ENCODE assay signal across 24 mouse cellular contexts in genomic region chr14:34253261-34253660, GRCm38 (mm10). TPM values are rescaled to one million over a fixed set of nuclear protein-coding genes. Genes with fewer than 3 reads are reported as not detected.
DNase-seq lines count a peak whose midpoint lies in the region; ATAC-seq and TF ChIP-seq lines count a peak whose summit lies in the region.
"Had no signal": no experiment of that assay in that cellular context is flagged by ENCODE, and none has a peak within 500 bp of the region (broad histone marks: within the 10 kb centered on the region; RNA-seq: fewer than 3 reads in every experiment).

No protein-coding gene starts in this region.

- WGBS in heart, adult 2 months: 57% methylated on average over 4 of the region's 4 CpGs
- 81% methylated on average over 4 of the region's 4 CpGs for WGBS in heart, embryonic 10.5 days
- WGBS in liver, embryonic 16.5 days (ENCODE audit: insufficient replicate concordance): 74% methylated on average over 4 of the region's 4 CpGs

- TF ChIP-seq CTCF in heart, adult 2 months (IDR thresholded peaks at IDR 0.05): no peak

- H3K4me2 ChIP-seq in liver, embryonic 16.5 days (ENCODE audit: low read depth, low read length): no peak overlapping the region
- H3K4me2 ChIP-seq: embryonic facial prominence, embryonic 15.5 days; forebrain, embryonic 15.5 days; heart, embryonic 13.5 days; hindbrain, embryonic 12.5 days had no signal

- H3K9me3 ChIP-seq in heart, embryonic 10.5 days: no peaks in the 10 kb centered on the region
- H3K9me3 ChIP-seq in liver, embryonic 16.5 days (replicated peaks; ENCODE audit: control insufficient read depth, low read length): no peaks in the 10 kb centered on the region
- H3K9me3 ChIP-seq: embryonic facial prominence, embryonic 15.5 days; forebrain, embryonic 10.5 days; forebrain, embryonic 15.5 days; heart, embryonic 13.5 days; hindbrain, embryonic 12.5 days had no signal

- no peaks in the 10 kb centered on the region for H3K27me3 ChIP-seq in heart, adult 2 months (ENCODE audit: control insufficient read depth, insufficient read depth, low read length)
- no peaks in the 10 kb centered on the region for H3K27me3 ChIP-seq in heart, embryonic 10.5 days (ENCODE audit: insufficient read depth, poor library complexity, severe bottlenecking)
- no peaks in the 10 kb centered on the region for H3K27me3 ChIP-seq in liver, embryonic 16.5 days (ENCODE audit: control insufficient read depth, insufficient read depth, low read depth, low read length)
- H3K27me3 ChIP-seq: embryonic facial prominence, embryonic 15.5 days; forebrain, embryonic 15.5 days; heart, embryonic 13.5 days; hindbrain, embryonic 12.5 days had no signal

- H3K79me2 ChIP-seq in heart, adult 2 months (replicated peaks; ENCODE audit: control insufficient read depth, insufficient read depth, low read length): no peaks in the 10 kb centered on the region

- H3K4me1 ChIP-seq in heart, adult 2 months (ENCODE audit: control insufficient read depth, insufficient read depth, low read length): no peaks in the 10 kb centered on the region
- no peaks in the 10 kb centered on the region for H3K4me1 ChIP-seq in heart, embryonic 10.5 days
- H3K4me1 ChIP-seq in liver, embryonic 16.5 days (ENCODE audit: control insufficient read depth, low read depth, low read length): no peaks in the 10 kb centered on the region
- H3K4me1 ChIP-seq: embryonic facial prominence, embryonic 15.5 days; forebrain, embryonic 10.5 days; forebrain, embryonic 15.5 days; heart, embryonic 13.5 days; hindbrain, embryonic 12.5 days had no signal

- H3K36me3 ChIP-seq in heart, adult 2 months (ENCODE audit: control insufficient read depth, insufficient read depth, low read length): no peaks in the 10 kb centered on the region
- no peaks in the 10 kb centered on the region for H3K36me3 ChIP-seq in heart, embryonic 10.5 days
- H3K36me3 ChIP-seq in liver, embryonic 16.5 days (ENCODE audit: control insufficient read depth, insufficient read depth): no peaks in the 10 kb centered on the region
- H3K36me3 ChIP-seq: embryonic facial prominence, embryonic 15.5 days; forebrain, embryonic 10.5 days; forebrain, embryonic 15.5 days; hindbrain, embryonic 12.5 days had no signal

- ATAC-seq in liver, embryonic 16.5 days (ENCODE audit: low read depth): no peak
- ATAC-seq: forebrain, embryonic 15.5 days; hindbrain, embryonic 16.5 days; inflammation-experienced regulatory T-cells, adult 6 months; intestine, postnatal 0 days had no signal

- TF ChIP-seq EP300 in heart, adult 2 months (IDR thresholded peaks at IDR 0.05; ENCODE audit: insufficient read depth, low read depth, low read length): no peak

- no peak for TF ChIP-seq POLR2A in heart, adult 2 months (IDR thresholded peaks at IDR 0.05; ENCODE audit: insufficient read depth, low read depth, low read length)

- no peak overlapping the region for H3K9ac ChIP-seq in heart, adult 2 months (ENCODE audit: low read depth, low read length)
- H3K9ac ChIP-seq in liver, embryonic 16.5 days (ENCODE audit: low read depth, low read length): no peak overlapping the region
- H3K9ac ChIP-seq: embryonic facial prominence, embryonic 15.5 days; forebrain, embryonic 15.5 days; heart, embryonic 13.5 days; hindbrain, embryonic 12.5 days had no signal

- H3K4me3 ChIP-seq in heart, adult 2 months: no peak overlapping the region
- H3K4me3 ChIP-seq in heart, embryonic 10.5 days: no peak overlapping the region
- no peak overlapping the region for H3K4me3 ChIP-seq in liver, embryonic 16.5 days (ENCODE audit: low read depth, low read length)
- H3K4me3 ChIP-seq: embryonic facial prominence, embryonic 15.5 days; erythroblast, embryonic 14.5 days; forebrain, embryonic 10.5 days; forebrain, embryonic 15.5 days; heart, embryonic 13.5 days; hindbrain, embryonic 12.5 days had no signal

- intact Hi-C loops in heart, adult 2 months (cut with DNase I): no loop called here

- H3K27ac ChIP-seq in heart, adult 2 months: peak overlapping the region; percentile 23; the same call in 1 of the 2 replicates
- no peak overlapping the region for H3K27ac ChIP-seq in heart, embryonic 10.5 days
- peak overlapping the region; percentile 44; the same call in 1 of the 2 replicates for H3K27ac ChIP-seq in liver, embryonic 16.5 days (ENCODE audit: low read length)
- H3K27ac ChIP-seq: embryonic facial prominence, embryonic 15.5 days; forebrain, embryonic 10.5 days; forebrain, embryonic 15.5 days; heart, embryonic 13.5 days; hindbrain, embryonic 12.5 days had no signal

- peak in 1 of 2 experiments; percentile 12 for DNase-seq in heart, adult 2 months
- no peak for DNase-seq in heart, embryonic 10.5 days (ENCODE audit: low spot score)
- DNase-seq in R1 (ENCODE audit: low read depth, low spot score) (peak; percentile 54), ZHBTc4 (ENCODE audit: low read depth, low spot score) (peak; percentile 32)
- no peak for DNase-seq in kidney, postnatal 25 days
- no peak for DNase-seq in embryo, embryonic 11 days
- DNase-seq: adrenal gland, postnatal 14 days; cerebellum, adult 2 months; cerebellum, postnatal 10 days; gastrocnemius, postnatal 14 days; heart, postnatal 4 days had no signal

RNA-seq across cellular contexts. Expression of gene Syt15, which starts 33.9 kb away (rescaled TPM):
- under 1 TPM; 0.43 to 0.78 TPM for total RNA-seq in heart, adult 2 months (2021)
- polyA plus RNA-seq in heart, adult 2 months (2012; rRNA removed): 1.5 and 1.6 TPM in 2 replicates
- 0.29 and 0.52 TPM in 2 replicates for polyA plus RNA-seq in heart, embryonic 10.5 days (2016; fragmentation: Nextera tagmentation; extraction: Ambion mirVana)
- polyA plus RNA-seq in liver, embryonic 16.5 days (2015; fragmentation: Nextera tagmentation; extraction: Ambion mirVana): 0.57 and 0.63 TPM in 2 replicates
- total RNA-seq: ES-E14; granulocyte monocyte progenitor cell, adult 5-6 weeks had no signal
- polyA plus RNA-seq: embryonic facial prominence, embryonic 11.5 days; erythroblast, embryonic 14.5 days had no signal

RNA-seq across cellular contexts. Expression of gene Gprin2, which starts 51.8 kb away (rescaled TPM):
- total RNA-seq in heart, adult 2 months (2021): under 1 TPM; 0.23 to 0.26 TPM
- 0.10 and 0.20 TPM in 2 replicates for polyA plus RNA-seq in heart, adult 2 months (2012; rRNA removed)
- 0.17 and 0.46 TPM in 2 replicates for polyA plus RNA-seq in heart, embryonic 10.5 days (2016; fragmentation: Nextera tagmentation; extraction: Ambion mirVana)
- polyA plus RNA-seq in liver, embryonic 16.5 days (2015; fragmentation: Nextera tagmentation; extraction: Ambion mirVana): 0.02 and 0.09 TPM in 2 replicates
- total RNA-seq: granulocyte monocyte progenitor cell, adult 5-6 weeks had no signal
- polyA plus RNA-seq: erythroblast, embryonic 14.5 days had no signal

RNA-seq across cellular contexts. Expression of gene Shld2, which starts 57.0 kb away (rescaled TPM):
- 1 to 10 TPM; 7.8 to 9.9 TPM for total RNA-seq in heart, adult 2 months (2021)
- polyA plus RNA-seq in heart, adult 2 months (2012; rRNA removed): 2.4 and 3.5 TPM in 2 replicates
- 9.0 TPM in 2 replicates for polyA plus RNA-seq in heart, embryonic 10.5 days (2016; fragmentation: Nextera tagmentation; extraction: Ambion mirVana)
- polyA plus RNA-seq in liver, embryonic 16.5 days (2015; fragmentation: Nextera tagmentation; extraction: Ambion mirVana): 7.6 and 8.3 TPM in 2 replicates

RNA-seq across cellular contexts. Expression of gene Glud1, which starts 57.3 kb away (rescaled TPM):
- 100 to 1,000 TPM; 127 to 148 TPM for total RNA-seq in heart, adult 2 months (2021)
- 52.1 and 73.2 TPM in 2 replicates for polyA plus RNA-seq in heart, adult 2 months (2012; rRNA removed)
- 66.6 and 87.3 TPM in 2 replicates for polyA plus RNA-seq in heart, embryonic 10.5 days (2016; fragmentation: Nextera tagmentation; extraction: Ambion mirVana)
- polyA plus RNA-seq in liver, embryonic 16.5 days (2015; fragmentation: Nextera tagmentation; extraction: Ambion mirVana): 145 and 155 TPM in 2 replicates

Comparison
In these comparisons a context has a peak if more than half of its experiments do, and no peak if none do; other contexts are left out.
1. DNase-seq: peak in R1 (single experiment) and ZHBTc4 (single experiment); none in heart, embryonic 10.5 days (single experiment), kidney, postnatal 25 days (0 of 2) and embryo, embryonic 11 days (single experiment).